Mouse (Mus musculus) forebrain, postnatal 0 days (tissue): ENCODE measurements around the gene Sirt3. TPM values are rescaled to one million over a fixed set of nuclear protein-coding genes. Genes with fewer than 3 reads are reported as not detected.
A peak's percentile ranks its signal among the peaks of the same experiment; 100 is the strongest.

Experiments used
- ATAC-seq: fragments of 200-750 bp; cut with Nextera tagmentation; 2 replicates; pipeline ENCODE4 v1.8.0; 2017; ENCODE audit warnings: mild to moderate bottlenecking, moderate library complexity
- DNase-seq: peaks from one replicate; pipeline ENCODE4 v3.0.0-alpha.2; 2015
- H3K27ac ChIP-seq: fragments of 300-500 bp; sonication (generic); 2 replicates; pipeline ENCODE4 v1.5.1; 2014; ENCODE audit warnings: low read depth, mild to moderate bottlenecking, antibody characterized with exemption, low read length, moderate library complexity, mixed read lengths
- H3K27me3 ChIP-seq: fragments of 300-500 bp; sonication (generic); 2 replicates; pipeline ENCODE4 v1.6.1; 2014; ENCODE audit warnings: mild to moderate bottlenecking, low read length, mixed read lengths; ENCODE audit not compliant: insufficient read depth
- H3K36me3 ChIP-seq: fragments of 300-500 bp; sonication (generic); 2 replicates; pipeline ENCODE4 v1.6.1; 2014; ENCODE audit warnings: mild to moderate bottlenecking, moderate library complexity; ENCODE audit not compliant: insufficient read depth
- H3K4me1 ChIP-seq: fragments of 300-500 bp; sonication (generic); 2 replicates; pipeline ENCODE4 v1.6.1; 2014; ENCODE audit warnings: antibody characterized with exemption; ENCODE audit not compliant: insufficient read depth
- H3K4me2 ChIP-seq: fragments of 300-500 bp; sonication (generic); 2 replicates; pipeline ENCODE4 v1.6.1; 2014; ENCODE audit warnings: low read depth, mild to moderate bottlenecking, moderate library complexity
- H3K4me3 ChIP-seq: fragments of 300-500 bp; sonication (generic); 2 replicates; pipeline ENCODE4 v1.5.1; 2014; ENCODE audit warnings: low read depth, low read length, mixed read lengths
- H3K9ac ChIP-seq: fragments of 300-500 bp; sonication (generic); 2 replicates; pipeline ENCODE4 v1.6.1; 2014; ENCODE audit warnings: mild to moderate bottlenecking
- H3K9me3 ChIP-seq: fragments of 300-500 bp; sonication (generic); 2 replicates; pipeline ENCODE4 v1.6.1; 2016; ENCODE audit warnings: low read length
- CTCF ChIP-seq: sonication (generic); IDR thresholded peaks from 2 replicates; pipeline ENCODE4 v1.5.1; 2016; ENCODE audit warnings: antibody characterized with exemption, control low read depth, low read depth
- WGBS: fragments of 180-500 bp; shearing (Covaris S2); extraction: QIAGEN DNeasy Blood & Tissue Kit; methylation state at CpG from one replicate; pipeline ENCODE4 v1.1.7; 2014; 5-methylcytosine and 5-hydroxymethylcytosine counted together
- polyA plus RNA-seq: library from polyadenylated mRNA; unstranded; fragments of >200 nt; fragmentation: Nextera tagmentation; extraction: Ambion mirVana; gene quantifications from 2 replicates; pipeline ENCODE4 v1.2.1, GENCODE M21; 2015
- total RNA-seq: library from RNA; depleted of rRNA; stranded (reverse); fragments of >200 nt; gene quantifications from 2 replicates; pipeline ENCODE4 v1.2.3, GENCODE M21; 2014

Gene Sirt3
- total and polyA plus RNA-seq, 2 experiments from 2014 or later, result 44.2 to 46.3 TPM

DNA sequence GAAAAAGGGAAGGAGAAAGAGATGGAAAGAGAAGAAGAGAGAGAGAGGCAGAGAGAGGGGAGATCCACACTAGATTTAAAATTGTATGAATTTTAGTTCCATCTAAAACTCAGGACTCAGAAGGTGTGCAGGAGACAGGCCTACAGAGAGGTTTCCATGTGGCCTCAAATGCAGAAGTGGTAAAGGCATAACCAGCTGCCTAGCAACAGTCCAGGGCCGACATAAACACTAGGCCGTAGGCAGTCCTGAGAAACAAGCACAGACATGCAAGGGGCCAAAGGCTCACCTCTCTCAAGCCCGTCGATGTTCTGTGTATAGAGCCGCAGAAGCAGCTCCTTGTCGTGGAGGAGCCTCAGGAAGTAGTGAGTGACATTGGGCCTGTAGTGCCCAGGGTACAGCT, 4.7 kb downstream of the Sirt3 start:
- no peak for ATAC-seq
- 85% methylated on average over 6 of the region's 6 CpGs for WGBS
- no peak overlapping the region for H3K4me3 ChIP-seq
- H3K27me3 ChIP-seq, result no peaks in the 10 kb centered on the region
- no peaks in the 10 kb centered on the region for H3K9me3 ChIP-seq
- H3K4me1 ChIP-seq, result no peaks in the 10 kb centered on the region
- no peak for TF ChIP-seq CTCF
- peaks cover 19% of the 10 kb centered on the region for H3K36me3 ChIP-seq
- H3K27ac ChIP-seq, result no peak overlapping the region
- H3K9ac ChIP-seq, result no peak overlapping the region
- no peak for DNase-seq
- no peak overlapping the region for H3K4me2 ChIP-seq

DNA sequence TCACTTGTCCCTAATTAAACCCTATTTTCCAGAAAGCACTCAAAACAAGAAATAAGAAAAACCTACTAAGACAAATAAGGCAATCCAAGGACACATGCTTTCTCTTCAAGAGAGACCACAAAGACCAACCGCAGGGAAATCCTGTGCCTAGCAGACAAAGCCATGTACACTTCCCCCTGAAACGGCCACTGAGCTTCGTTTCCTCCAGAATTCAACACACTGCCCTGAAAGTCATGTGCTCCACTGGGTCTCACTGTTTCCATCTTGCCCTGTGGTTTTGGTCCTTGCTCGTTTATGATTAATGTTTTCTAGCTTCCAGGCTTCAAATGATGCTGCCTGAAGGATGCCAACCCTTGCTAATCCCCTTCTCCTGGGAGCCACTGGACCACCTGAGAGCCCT, 7.9 kb downstream of the Sirt3 start:
- DNase-seq (no peak), ATAC-seq (no peak)
- no peak overlapping the region for H3K27ac ChIP-seq
- 91% methylated on average over 4 of the region's 4 CpGs for WGBS
- H3K4me1 ChIP-seq, result no peaks in the 10 kb centered on the region
- no peak overlapping the region for H3K4me2 ChIP-seq
- no peak overlapping the region for H3K9ac ChIP-seq
- no peaks in the 10 kb centered on the region for H3K27me3 ChIP-seq
- no peaks in the 10 kb centered on the region for H3K9me3 ChIP-seq
- TF ChIP-seq CTCF, result no peak
- no peak overlapping the region for H3K4me3 ChIP-seq
- H3K36me3 ChIP-seq, result peaks cover 19% of the 10 kb centered on the region

DNA sequence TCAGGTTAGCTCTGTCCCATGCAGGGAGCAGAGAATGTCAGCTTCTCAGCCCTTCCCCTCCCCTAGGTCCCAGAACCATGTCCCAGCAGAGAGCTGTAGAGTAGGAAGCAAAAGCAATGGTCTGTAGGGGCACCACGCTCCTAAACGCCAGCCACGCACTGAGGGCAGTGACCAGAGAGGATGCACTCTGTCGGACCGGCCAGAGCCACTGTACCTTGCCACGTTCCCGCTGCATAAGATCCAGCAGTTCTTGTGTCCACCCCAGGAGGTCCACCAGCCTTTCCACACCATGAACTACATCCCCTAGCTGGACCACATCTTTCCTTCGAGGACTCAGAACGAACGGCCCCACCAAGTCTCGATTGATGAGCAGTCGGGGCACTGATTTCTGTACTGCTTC, 17.3 kb downstream of the Sirt3 start:
- Histone ChIP-seq H3K4me1 (no peaks in the 10 kb centered on the region), H3K4me2 (no peak overlapping the region), H3K27me3 (no peaks in the 10 kb centered on the region), H3K9me3 (no peaks in the 10 kb centered on the region), H3K36me3 (peaks cover 58% of the 10 kb centered on the region), H3K9ac (no peak overlapping the region), H3K4me3 (no peak overlapping the region), H3K27ac (no peak overlapping the region)
- no peak for TF ChIP-seq CTCF
- 87% methylated on average over 12 of the region's 12 CpGs for WGBS
- no peak for DNase-seq
- ATAC-seq, result no peak

DNA sequence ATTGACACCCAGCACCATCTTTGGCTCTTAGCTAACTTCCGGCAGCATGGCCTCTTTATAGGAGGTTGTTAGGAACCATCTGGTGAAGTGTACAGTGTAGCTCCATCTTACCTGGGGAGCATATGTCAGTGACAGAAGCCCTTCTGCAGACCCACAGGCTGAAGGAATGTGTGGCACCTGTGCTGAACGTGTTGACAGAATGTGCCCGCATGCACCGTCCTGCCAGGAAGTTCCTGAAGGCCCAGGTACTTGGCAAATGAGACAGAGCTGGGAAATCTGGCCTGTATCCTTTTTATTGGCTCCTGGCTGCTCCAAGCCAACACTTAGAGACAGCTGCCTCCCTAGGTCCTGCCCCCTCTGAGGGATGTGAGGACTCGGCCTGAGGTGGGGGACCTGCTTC, 21.4 kb downstream of the Sirt3 start:
- no peaks in the 10 kb centered on the region for H3K27me3 ChIP-seq
- DNase-seq (no peak), ATAC-seq (no peak)
- no peak overlapping the region for H3K4me2 ChIP-seq
- peaks cover 13% of the 10 kb centered on the region for H3K4me1 ChIP-seq
- no peaks in the 10 kb centered on the region for H3K9me3 ChIP-seq
- H3K4me3 ChIP-seq, result no peak overlapping the region
- H3K27ac ChIP-seq, result no peak overlapping the region
- 95% methylated on average over 5 of the region's 5 CpGs for WGBS
- peaks cover 55% of the 10 kb centered on the region for H3K36me3 ChIP-seq
- no peak for TF ChIP-seq CTCF
- no peak overlapping the region for H3K9ac ChIP-seq

DNA sequence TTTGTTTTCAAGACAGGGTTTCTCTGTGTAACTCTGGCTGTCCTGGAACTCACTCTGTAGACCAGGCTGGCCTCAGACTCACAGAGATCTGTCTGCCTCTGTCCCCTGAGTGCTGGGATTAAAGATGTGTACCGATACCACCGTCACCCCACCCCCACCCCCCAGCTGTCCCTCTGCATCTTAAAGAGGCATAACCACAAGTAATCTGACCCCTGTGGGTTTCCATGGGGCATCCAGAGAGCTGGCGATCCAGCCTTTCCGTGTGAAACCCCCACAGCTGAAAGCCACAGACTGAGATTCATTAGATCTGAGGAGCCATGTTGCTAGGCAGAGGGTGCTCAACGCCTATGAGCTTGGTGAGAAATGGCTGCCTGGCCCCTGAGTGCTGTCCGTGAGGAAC, 22.1 kb downstream of the Sirt3 start:
- Histone ChIP-seq H3K9me3 (no peaks in the 10 kb centered on the region), H3K4me3 (no peak overlapping the region), H3K27ac (no peak overlapping the region), H3K36me3 (peaks cover 55% of the 10 kb centered on the region), H3K9ac (no peak overlapping the region), H3K4me2 (no peak overlapping the region), H3K4me1 (peaks cover 21% of the 10 kb centered on the region), H3K27me3 (no peaks in the 10 kb centered on the region)
- TF ChIP-seq CTCF, result no peak
- WGBS, result 77% methylated on average over 6 of the region's 6 CpGs
- DNase-seq (no peak), ATAC-seq (no peak)

DNA sequence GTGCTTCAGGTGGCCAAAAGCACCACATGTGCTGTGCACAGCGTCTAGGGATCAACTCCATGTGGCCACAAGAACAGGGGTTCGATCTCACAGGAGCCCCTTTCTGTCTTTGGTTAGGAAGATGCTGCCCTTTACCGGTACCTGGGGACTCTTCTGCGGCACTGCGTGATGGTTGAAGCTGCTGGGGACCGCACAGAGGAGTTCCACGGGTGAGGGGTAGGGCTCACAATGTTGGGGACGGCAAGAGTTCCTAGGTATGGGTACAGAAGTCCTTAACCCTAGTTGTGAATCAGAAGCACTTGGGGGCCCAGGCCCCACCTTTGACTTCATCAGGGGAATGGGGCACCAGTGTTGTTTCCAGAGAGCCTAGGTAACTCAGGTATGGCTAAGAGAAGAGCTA, 23.4 kb downstream of the Sirt3 start:
- Histone ChIP-seq H3K9ac (peak overlapping the region; percentile 87; the same call in 1 of the 2 replicates), H3K36me3 (peaks cover 57% of the 10 kb centered on the region), H3K4me2 (peak overlapping the region; percentile 80), H3K27me3 (no peaks in the 10 kb centered on the region), H3K4me3 (peak overlapping the region; percentile 59), H3K9me3 (no peaks in the 10 kb centered on the region), H3K27ac (no peak overlapping the region), H3K4me1 (peaks cover 21% of the 10 kb centered on the region)
- 96% methylated on average over 8 of the region's 8 CpGs for WGBS
- ATAC-seq, result no peak
- TF ChIP-seq CTCF, result no peak
- DNase-seq, result no peak

DNA sequence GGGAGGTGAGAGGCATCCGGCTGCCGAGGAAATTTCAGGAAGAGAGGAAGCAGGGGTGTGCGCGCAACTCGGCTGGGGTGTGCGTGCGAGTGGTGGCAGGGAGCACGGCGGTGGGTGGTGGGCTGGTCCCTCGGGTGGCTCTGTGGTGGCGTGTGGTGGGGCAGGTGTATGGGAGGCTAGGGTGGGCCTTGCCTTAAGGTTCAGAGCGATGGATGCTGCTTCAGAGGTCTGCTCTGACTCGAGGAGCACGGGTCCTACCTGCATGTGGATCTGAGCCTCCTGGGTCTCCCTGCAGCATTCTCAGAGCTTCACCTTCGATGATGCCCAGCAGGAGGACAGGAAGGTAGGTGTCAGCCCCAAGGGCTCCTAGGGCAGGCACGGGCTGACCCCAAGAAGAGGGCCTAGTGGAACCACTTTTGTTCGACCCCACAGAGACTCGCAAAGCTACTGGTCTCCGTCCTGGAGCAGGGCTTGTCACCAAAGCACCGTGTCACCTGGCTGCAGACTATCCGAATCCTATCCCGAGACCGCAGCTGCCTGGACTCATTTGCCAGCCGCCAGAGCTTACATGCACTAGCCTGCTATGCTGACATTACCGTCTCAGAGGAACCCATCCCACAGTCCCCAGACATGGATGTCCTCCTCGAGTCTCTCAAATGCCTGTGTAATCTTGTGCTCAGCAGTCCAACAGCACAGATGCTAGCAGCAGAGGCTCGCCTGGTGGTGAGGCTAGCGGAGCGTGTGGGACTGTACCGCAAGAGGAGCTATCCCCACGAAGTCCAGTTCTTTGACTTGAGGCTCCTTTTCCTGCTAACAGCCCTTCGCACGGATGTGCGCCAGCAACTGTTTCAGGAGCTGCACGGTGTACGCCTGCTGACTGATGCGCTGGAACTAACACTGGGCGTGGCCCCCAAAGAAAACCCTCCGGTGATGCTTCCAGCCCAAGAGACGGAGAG, 24.3 kb downstream of the Sirt3 start, which contains the start of gene Bet1l:
Gene Bet1l (minus strand): TSS at position 28 of the 956 bp plus-strand sequence.
- 36% methylated on average over 40 of the region's 40 CpGs for WGBS
- H3K4me2 ChIP-seq, result peak within 1 kb of the TSS; percentile 80
- DNase-seq, result peak; percentile 11
- ATAC-seq, result peak; percentile 30
- TF ChIP-seq CTCF, result no peak
- H3K9me3 ChIP-seq, result no peaks in the 10 kb centered on the region
- H3K9ac ChIP-seq, result peak within 1 kb of the TSS; percentile 87
- peak within 1 kb of the TSS; percentile 92 for H3K27ac ChIP-seq
- peaks cover 57% of the 10 kb centered on the region for H3K36me3 ChIP-seq
- H3K4me1 ChIP-seq, result peaks cover 21% of the 10 kb centered on the region
- H3K27me3 ChIP-seq, result no peaks in the 10 kb centered on the region
- peak within 1 kb of the TSS; percentile 59 for H3K4me3 ChIP-seq
